Mouse (Mus musculus): ENCODE data around the gene Gm10256.
"Not testable (repeated sequence)": the region's sequence is repeated elsewhere in the genome, so short reads cannot be mapped to it uniquely, and the experiment has no call there.

Gm10256 gene

DNA sequence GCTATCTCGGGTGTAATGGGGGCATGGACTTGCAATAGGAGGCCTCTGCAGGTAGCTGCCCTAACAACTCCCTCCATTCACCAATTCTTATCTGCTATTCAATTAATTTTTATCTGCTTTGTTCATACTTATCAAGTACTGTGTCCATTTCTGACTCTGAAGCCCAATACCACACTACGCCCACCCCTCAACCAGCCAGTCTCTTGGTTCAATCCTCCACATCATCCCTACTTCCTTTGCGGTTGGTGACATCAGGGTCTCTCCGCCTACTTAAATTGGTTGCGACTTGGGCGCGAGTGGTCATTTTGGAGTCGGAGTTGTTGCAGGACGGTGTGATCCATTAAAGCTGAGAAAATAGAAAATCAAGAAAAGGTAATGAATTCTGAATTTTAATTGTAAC, at the start of gene Gm10256, which contains the start of gene Rbmy:
TSS of gene Gm10256 (plus strand) at position 320 of the 400 bp plus-strand sequence.
TSS of gene Rbmy (plus strand) at position 301 of the 400 bp plus-strand sequence.
- not testable (repeated sequence) for DNase-seq

DNA sequence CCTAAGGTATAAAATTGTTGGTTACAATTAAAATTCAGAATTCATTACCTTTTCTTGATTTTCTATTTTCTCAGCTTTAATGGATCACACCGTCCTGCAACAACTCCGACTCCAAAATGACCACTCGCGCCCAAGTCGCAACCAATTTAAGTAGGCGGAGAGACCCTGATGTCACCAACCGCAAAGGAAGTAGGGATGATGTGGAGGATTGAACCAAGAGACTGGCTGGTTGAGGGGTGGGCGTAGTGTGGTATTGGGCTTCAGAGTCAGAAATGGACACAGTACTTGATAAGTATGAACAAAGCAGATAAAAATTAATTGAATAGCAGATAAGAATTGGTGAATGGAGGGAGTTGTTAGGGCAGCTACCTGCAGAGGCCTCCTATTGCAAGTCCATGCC, 34.4 kb upstream of the Gm10256 start, which contains the start of gene Gm4064:
TSS of gene Gm4064 (minus strand) at position 101 of the 400 bp plus-strand sequence.
- not testable (repeated sequence) for DNase-seq

DNA sequence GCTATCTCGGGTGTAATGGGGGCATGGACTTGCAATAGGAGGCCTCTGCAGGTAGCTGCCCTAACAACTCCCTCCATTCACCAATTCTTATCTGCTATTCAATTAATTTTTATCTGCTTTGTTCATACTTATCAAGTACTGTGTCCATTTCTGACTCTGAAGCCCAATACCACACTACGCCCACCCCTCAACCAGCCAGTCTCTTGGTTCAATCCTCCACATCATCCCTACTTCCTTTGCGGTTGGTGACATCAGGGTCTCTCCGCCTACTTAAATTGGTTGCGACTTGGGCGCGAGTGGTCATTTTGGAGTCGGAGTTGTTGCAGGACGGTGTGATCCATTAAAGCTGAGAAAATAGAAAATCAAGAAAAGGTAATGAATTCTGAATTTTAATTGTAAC, 70.2 kb downstream of the Gm10256 start, which contains the start of gene Gm10352:
TSS of gene Gm10352 (plus strand) at position 301 of the 400 bp plus-strand sequence.
- not testable (repeated sequence) for DNase-seq

Data from thymus, postnatal 14 days (tissue).